Mouse (Mus musculus): Measurements from ENCODE around the gene Gtf3c1. TPM values are rescaled to one million over a fixed set of nuclear protein-coding genes. Genes with fewer than 3 reads are reported as not detected.
A peak's percentile ranks its signal among the peaks of the same experiment; 100 is the strongest.

The Gtf3c1 gene
- polyA plus RNA-seq, 1 experiment from 2014 or later, result 15.6 TPM

- Histone ChIP-seq H3K9me3 (replicated peaks; ENCODE audit: low read length) (no peaks in the 10 kb centered on the region), H3K4me2 (ENCODE audit: low read length) (no peak overlapping the region), H3K4me3 (replicated peaks; ENCODE audit: low read depth, low read length) (no peak overlapping the region), H3K27ac (no peak overlapping the region), H3K27me3 (ENCODE audit: insufficient read depth, low read length) (no peaks in the 10 kb centered on the region), H3K36me3 (ENCODE audit: insufficient read depth, low read length) (peaks cover 79% of the 10 kb centered on the region), H3K4me1 (replicated peaks; ENCODE audit: insufficient read depth, low read length) (no peaks in the 10 kb centered on the region), H3K9ac (ENCODE audit: low read depth, low read length) (no peak overlapping the region)
- ATAC-seq (replicated peaks; ENCODE audit: low FRiP score, low read depth), result no peak
- WGBS, result 93% methylated on average over 6 of the region's 6 CpGs
- no peak for TF ChIP-seq CTCF (IDR thresholded peaks at IDR 0.05; ENCODE audit: low read depth)
- no peak for DNase-seq (ENCODE audit: low spot score)
Measured at GRCm38 (mm10) chr7:125657511-125657910, 50.1 kb downstream of the Gtf3c1 start.

GRCm38 (mm10) chr7:125649013-125649412 is 58.6 kb downstream of the Gtf3c1 start:
- H3K27ac ChIP-seq, result no peak overlapping the region
- H3K4me1 ChIP-seq (replicated peaks; ENCODE audit: insufficient read depth, low read length), result no peaks in the 10 kb centered on the region
- no peak for ATAC-seq (replicated peaks; ENCODE audit: low FRiP score, low read depth)

GRCm38 (mm10) chr7:125645413-125645812 is 62.2 kb downstream of the Gtf3c1 start:
- no peak overlapping the region for H3K4me2 ChIP-seq (ENCODE audit: low read length)
- WGBS, result 88% methylated on average over 7 of the region's 7 CpGs
- DNase-seq (ENCODE audit: low spot score), result no peak

More at GRCm38 (mm10) chr7:125649013-125649412, 58.6 kb downstream of the Gtf3c1 start:
- Histone ChIP-seq H3K27me3 (ENCODE audit: insufficient read depth, low read length) (no peaks in the 10 kb centered on the region), H3K9ac (ENCODE audit: low read depth, low read length) (no peak overlapping the region), H3K36me3 (ENCODE audit: insufficient read depth, low read length) (peaks cover 87% of the 10 kb centered on the region), H3K4me3 (replicated peaks; ENCODE audit: low read depth, low read length) (no peak overlapping the region), H3K4me2 (ENCODE audit: low read length) (no peak overlapping the region), H3K9me3 (replicated peaks; ENCODE audit: low read length) (no peaks in the 10 kb centered on the region)
- TF ChIP-seq CTCF (IDR thresholded peaks at IDR 0.05; ENCODE audit: low read depth), result no peak
- 95% methylated on average over 1 of the region's 1 CpGs for WGBS
- no peak for DNase-seq (ENCODE audit: low spot score)

GRCm38 (mm10) chr7:125643880-125644279 is 63.7 kb downstream of the Gtf3c1 start:
- no peaks in the 10 kb centered on the region for H3K27me3 ChIP-seq (ENCODE audit: insufficient read depth, low read length)
- ATAC-seq (replicated peaks; ENCODE audit: low FRiP score, low read depth) (no peak), DNase-seq (ENCODE audit: low spot score) (no peak)
- H3K4me3 ChIP-seq (replicated peaks; ENCODE audit: low read depth, low read length), result no peak overlapping the region
- H3K9me3 ChIP-seq (replicated peaks; ENCODE audit: low read length), result no peaks in the 10 kb centered on the region
- WGBS, result 75% methylated on average over 6 of the region's 6 CpGs
- no peak overlapping the region for H3K27ac ChIP-seq
- no peak overlapping the region for H3K4me2 ChIP-seq (ENCODE audit: low read length)
- no peak overlapping the region for H3K9ac ChIP-seq (ENCODE audit: low read depth, low read length)
- no peak for TF ChIP-seq CTCF (IDR thresholded peaks at IDR 0.05; ENCODE audit: low read depth)
- no peaks in the 10 kb centered on the region for H3K4me1 ChIP-seq (replicated peaks; ENCODE audit: insufficient read depth, low read length)
- H3K36me3 ChIP-seq (ENCODE audit: insufficient read depth, low read length), result peaks cover 87% of the 10 kb centered on the region

More at GRCm38 (mm10) chr7:125645413-125645812, 62.2 kb downstream of the Gtf3c1 start:
- TF ChIP-seq CTCF (IDR thresholded peaks at IDR 0.05; ENCODE audit: low read depth), result no peak
- H3K9ac ChIP-seq (ENCODE audit: low read depth, low read length), result no peak overlapping the region
- H3K36me3 ChIP-seq (ENCODE audit: insufficient read depth, low read length), result peaks cover 98% of the 10 kb centered on the region
- no peak for ATAC-seq (replicated peaks; ENCODE audit: low FRiP score, low read depth)
- no peak overlapping the region for H3K4me3 ChIP-seq (replicated peaks; ENCODE audit: low read depth, low read length)
- H3K4me1 ChIP-seq (replicated peaks; ENCODE audit: insufficient read depth, low read length), result no peaks in the 10 kb centered on the region
- H3K27ac ChIP-seq, result no peak overlapping the region
- no peaks in the 10 kb centered on the region for H3K27me3 ChIP-seq (ENCODE audit: insufficient read depth, low read length)
- H3K9me3 ChIP-seq (replicated peaks; ENCODE audit: low read length), result no peaks in the 10 kb centered on the region

- DNase-seq (ENCODE audit: low spot score) (peak; percentile 72), ATAC-seq (replicated peaks; ENCODE audit: low FRiP score, low read depth) (peak; percentile 56)
- no peaks in the 10 kb centered on the region for H3K4me1 ChIP-seq (replicated peaks; ENCODE audit: insufficient read depth, low read length)
- H3K4me3 ChIP-seq (replicated peaks; ENCODE audit: low read depth, low read length), result no peak overlapping the region
- no peaks in the 10 kb centered on the region for H3K27me3 ChIP-seq (ENCODE audit: insufficient read depth, low read length)
- H3K27ac ChIP-seq, result no peak overlapping the region
- no peak overlapping the region for H3K9ac ChIP-seq (ENCODE audit: low read depth, low read length)
- peaks cover 38% of the 10 kb centered on the region for H3K36me3 ChIP-seq (ENCODE audit: insufficient read depth, low read length)
- 34% methylated on average over 9 of the region's 9 CpGs for WGBS
- no peaks in the 10 kb centered on the region for H3K9me3 ChIP-seq (replicated peaks; ENCODE audit: low read length)
- H3K4me2 ChIP-seq (ENCODE audit: low read length), result no peak overlapping the region
- TF ChIP-seq CTCF (IDR thresholded peaks at IDR 0.05; ENCODE audit: low read depth), result peak; percentile 88
Measured at GRCm38 (mm10) chr7:125638870-125639386, 68.7 kb downstream of the Gtf3c1 start.

- H3K27ac ChIP-seq, result no peak overlapping the region
- ATAC-seq (replicated peaks; ENCODE audit: low FRiP score, low read depth), result peak; percentile 3; the same call in 1 of the 2 replicates
- H3K9me3 ChIP-seq (replicated peaks; ENCODE audit: low read length), result no peaks in the 10 kb centered on the region
- H3K4me2 ChIP-seq (ENCODE audit: low read length), result no peak overlapping the region
- H3K9ac ChIP-seq (ENCODE audit: low read depth, low read length), result no peak overlapping the region
- no peaks in the 10 kb centered on the region for H3K27me3 ChIP-seq (ENCODE audit: insufficient read depth, low read length)
- TF ChIP-seq CTCF (IDR thresholded peaks at IDR 0.05; ENCODE audit: low read depth), result no peak
- peaks cover 33% of the 10 kb centered on the region for H3K36me3 ChIP-seq (ENCODE audit: insufficient read depth, low read length)
- H3K4me1 ChIP-seq (replicated peaks; ENCODE audit: insufficient read depth, low read length), result no peaks in the 10 kb centered on the region
- WGBS, result 60% methylated on average over 6 of the region's 6 CpGs
- H3K4me3 ChIP-seq (replicated peaks; ENCODE audit: low read depth, low read length), result no peak overlapping the region
- DNase-seq (ENCODE audit: low spot score), result no peak
Measured at GRCm38 (mm10) chr7:125638376-125638775, 69.2 kb downstream of the Gtf3c1 start.

Data from kidney, postnatal 0 days (tissue).